Mouse (Mus musculus) embryonic facial prominence, embryonic 13.5 days (tissue): Measurements from ENCODE around the gene Ddah2. TPM values are rescaled to one million over a fixed set of nuclear protein-coding genes. Genes with fewer than 3 reads are reported as not detected.

Experiments
- ATAC-seq: fragments of 200-750 bp; cut with Nextera tagmentation; 2 replicates; pipeline ENCODE4 v1.8.0; 2017; ENCODE audit warnings: low read depth; ENCODE audit not compliant: insufficient number of reproducible peaks, insufficient read depth, low FRiP score, low TSS enrichment
- H3K27ac ChIP-seq: fragments of 300-500 bp; sonication (generic); 2 replicates; pipeline ENCODE4 v1.5.1; 2015; ENCODE audit warnings: moderate library complexity, mild to moderate bottlenecking, inconsistent platforms
- H3K27me3 ChIP-seq: fragments of 300-500 bp; sonication (generic); 2 replicates; pipeline ENCODE4 v1.6.1; 2015; ENCODE audit warnings: mild to moderate bottlenecking, inconsistent platforms
- H3K36me3 ChIP-seq: fragments of 300-500 bp; sonication (generic); 2 replicates; pipeline ENCODE4 v1.6.1; 2015; ENCODE audit warnings: mild to moderate bottlenecking, inconsistent platforms
- H3K4me1 ChIP-seq: fragments of 300-500 bp; sonication (generic); 2 replicates; pipeline ENCODE4 v1.6.1; 2015; ENCODE audit warnings: inconsistent platforms
- H3K4me2 ChIP-seq: fragments of 300-500 bp; sonication (generic); 2 replicates; pipeline ENCODE4 v1.6.1; 2015; ENCODE audit warnings: moderate library complexity, mild to moderate bottlenecking, inconsistent platforms
- H3K4me3 ChIP-seq: fragments of 300-500 bp; sonication (generic); 2 replicates; pipeline ENCODE4 v1.5.1; 2015; ENCODE audit warnings: mild to moderate bottlenecking, inconsistent platforms
- H3K9ac ChIP-seq: fragments of 300-500 bp; sonication (generic); 2 replicates; pipeline ENCODE4 v1.6.1; 2015; ENCODE audit warnings: mild to moderate bottlenecking, inconsistent platforms
- H3K9me3 ChIP-seq: fragments of 300-500 bp; sonication (generic); 2 replicates; pipeline ENCODE4 v1.6.1; 2016; ENCODE audit warnings: inconsistent platforms
- WGBS: fragments of 180-500 bp; shearing (Covaris S2); methylation state at CpG from one replicate; pipeline ENCODE4 v1.1.7; 2015; ENCODE audit warnings: mixed read lengths; 5-methylcytosine and 5-hydroxymethylcytosine counted together
- polyA plus RNA-seq: library from polyadenylated mRNA; unstranded; fragments of >200 nt; fragmentation: Nextera tagmentation; extraction: Ambion mirVana; gene quantifications from 2 replicates; pipeline ENCODE4 v1.2.1, GENCODE M21; 2015

Gene Ddah2
- polyA plus RNA-seq, 1 experiment from 2014 or later: 374 TPM

DNA sequence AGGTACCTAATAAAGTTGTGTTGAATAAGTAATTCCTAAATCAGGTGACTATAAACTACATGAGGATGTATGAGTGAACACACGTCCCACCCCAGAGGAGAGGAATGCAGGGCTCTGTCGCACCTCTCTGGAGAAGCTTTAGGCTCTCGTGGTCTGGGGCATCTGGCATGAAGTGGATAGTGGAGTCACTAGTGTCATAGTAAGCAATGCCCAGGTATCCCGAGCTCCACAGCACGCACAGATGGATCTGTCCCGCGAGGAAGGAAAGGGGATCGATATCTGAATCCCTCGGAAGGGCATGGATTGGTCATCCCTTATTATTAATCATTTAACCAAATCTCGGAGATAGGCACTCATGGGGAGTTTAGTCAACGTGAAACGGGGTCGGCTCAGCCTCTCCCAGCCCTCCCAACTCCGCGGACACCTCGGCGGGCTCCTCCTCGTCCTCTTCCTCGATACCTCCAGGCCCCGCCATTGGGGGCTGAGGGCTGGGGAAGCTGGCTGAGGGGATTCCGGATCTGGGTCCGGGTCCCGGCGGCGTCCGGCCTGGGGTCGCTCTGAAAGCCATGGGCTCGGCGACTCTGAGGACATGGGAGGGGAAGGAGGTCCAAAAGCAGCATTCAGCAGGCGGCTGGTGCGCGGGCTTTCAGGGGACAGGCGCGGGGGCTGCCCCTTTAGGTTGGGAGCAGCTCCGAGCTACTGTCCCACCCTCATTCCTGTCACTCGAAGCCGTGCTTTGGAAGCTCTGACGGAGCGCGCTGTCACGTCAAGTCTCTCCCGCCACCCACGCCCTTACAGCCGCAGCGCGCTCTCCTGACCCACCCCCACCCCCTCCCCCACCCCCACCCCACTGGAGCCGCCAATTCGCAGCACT is 12.8 kb upstream of the Ddah2 start:
- Histone ChIP-seq H3K27ac (peak overlapping the region; percentile 86), H3K9me3 (no peaks in the 10 kb centered on the region), H3K4me1 (peaks cover 44% of the 10 kb centered on the region), H3K4me3 (peak overlapping the region; percentile 55), H3K27me3 (no peaks in the 10 kb centered on the region), H3K4me2 (peak overlapping the region; percentile 95), H3K36me3 (no peaks in the 10 kb centered on the region), H3K9ac (peak overlapping the region; percentile 89)
- WGBS: 6% methylated on average over 39 of the region's 48 CpGs
- ATAC-seq: peak; percentile 69

DNA sequence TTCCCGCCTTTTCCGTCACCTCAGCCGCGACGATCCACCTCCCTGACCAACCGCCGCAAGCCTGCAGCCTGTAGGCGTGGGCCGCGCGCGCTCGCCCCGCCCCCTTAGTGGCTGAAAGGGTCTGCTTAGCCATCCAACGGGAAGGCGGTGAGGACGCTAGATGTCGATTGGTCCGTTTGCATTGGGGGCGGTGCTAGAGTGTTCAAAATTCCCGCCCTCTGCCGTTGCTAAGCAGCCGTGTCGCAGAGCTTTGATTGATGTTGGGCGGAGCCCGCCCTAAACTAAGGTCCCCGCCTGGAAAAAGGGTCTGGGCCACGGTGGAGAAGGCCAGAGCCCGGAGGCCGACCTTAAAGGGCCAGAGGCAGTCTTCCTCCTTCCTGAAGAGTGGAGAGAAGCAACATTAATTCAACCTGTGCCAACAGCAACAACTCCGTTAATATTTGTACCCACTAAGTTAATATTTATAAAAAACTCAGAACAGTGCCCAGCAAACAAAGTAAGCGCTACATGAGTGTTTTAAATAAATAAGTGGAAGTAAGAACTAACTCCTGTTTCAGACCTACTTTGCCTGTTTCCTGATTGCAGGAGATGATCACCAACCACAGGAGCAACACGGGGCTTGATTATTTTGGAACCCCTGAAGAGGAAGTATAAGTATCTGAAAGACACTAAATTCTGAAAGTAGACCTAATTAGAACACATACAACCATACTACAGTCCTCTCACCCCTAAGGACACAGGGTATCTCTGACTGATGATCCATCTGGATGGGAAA is 12.0 kb upstream of the Ddah2 start, which contains the start of gene Msh5:
TSS of gene Msh5 (minus strand) at position 65 of the 775 bp plus-strand sequence.
- peak within 1 kb of the TSS; percentile 95 for H3K4me2 ChIP-seq
- H3K4me1 ChIP-seq: peaks cover 48% of the 10 kb centered on the region
- peak within 1 kb of the TSS; percentile 55 for H3K4me3 ChIP-seq
- peak; percentile 97 for ATAC-seq
- H3K36me3 ChIP-seq: no peaks in the 10 kb centered on the region
- H3K27me3 ChIP-seq: no peaks in the 10 kb centered on the region
- H3K9ac ChIP-seq: peak within 1 kb of the TSS; percentile 89
- no peaks in the 10 kb centered on the region for H3K9me3 ChIP-seq
- 3% methylated on average over 33 of the region's 33 CpGs for WGBS
- peak within 1 kb of the TSS; percentile 99 for H3K27ac ChIP-seq

DNA sequence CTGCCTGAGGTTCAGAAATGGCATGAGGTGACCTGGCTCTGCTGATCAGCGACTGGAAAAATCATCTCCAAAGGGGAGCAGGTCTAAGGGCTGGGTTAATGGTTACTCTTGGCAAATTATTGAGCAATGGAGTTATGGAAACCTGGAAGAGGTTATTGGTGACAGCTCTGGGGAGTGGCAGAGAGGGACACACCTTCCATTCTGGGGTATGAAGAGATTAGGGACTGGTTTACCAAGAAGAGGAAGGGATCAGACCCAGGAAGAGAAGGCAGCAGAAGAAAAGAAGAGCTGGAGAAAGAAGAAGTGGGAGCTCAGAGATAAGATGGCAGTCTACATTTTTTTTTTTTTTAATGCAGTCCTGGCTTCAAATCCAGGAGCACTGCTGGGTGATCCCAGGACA is 11.1 kb upstream of the Ddah2 start:
- Histone ChIP-seq H3K4me1 (peaks cover 56% of the 10 kb centered on the region), H3K4me3 (no peak overlapping the region), H3K9ac (no peak overlapping the region), H3K27ac (peak overlapping the region; percentile 99), H3K4me2 (no peak overlapping the region), H3K27me3 (no peaks in the 10 kb centered on the region), H3K9me3 (no peaks in the 10 kb centered on the region), H3K36me3 (peaks cover 5% of the 10 kb centered on the region)
- WGBS: 62% methylated on average over 1 of the region's 1 CpGs
- no peak for ATAC-seq

DNA sequence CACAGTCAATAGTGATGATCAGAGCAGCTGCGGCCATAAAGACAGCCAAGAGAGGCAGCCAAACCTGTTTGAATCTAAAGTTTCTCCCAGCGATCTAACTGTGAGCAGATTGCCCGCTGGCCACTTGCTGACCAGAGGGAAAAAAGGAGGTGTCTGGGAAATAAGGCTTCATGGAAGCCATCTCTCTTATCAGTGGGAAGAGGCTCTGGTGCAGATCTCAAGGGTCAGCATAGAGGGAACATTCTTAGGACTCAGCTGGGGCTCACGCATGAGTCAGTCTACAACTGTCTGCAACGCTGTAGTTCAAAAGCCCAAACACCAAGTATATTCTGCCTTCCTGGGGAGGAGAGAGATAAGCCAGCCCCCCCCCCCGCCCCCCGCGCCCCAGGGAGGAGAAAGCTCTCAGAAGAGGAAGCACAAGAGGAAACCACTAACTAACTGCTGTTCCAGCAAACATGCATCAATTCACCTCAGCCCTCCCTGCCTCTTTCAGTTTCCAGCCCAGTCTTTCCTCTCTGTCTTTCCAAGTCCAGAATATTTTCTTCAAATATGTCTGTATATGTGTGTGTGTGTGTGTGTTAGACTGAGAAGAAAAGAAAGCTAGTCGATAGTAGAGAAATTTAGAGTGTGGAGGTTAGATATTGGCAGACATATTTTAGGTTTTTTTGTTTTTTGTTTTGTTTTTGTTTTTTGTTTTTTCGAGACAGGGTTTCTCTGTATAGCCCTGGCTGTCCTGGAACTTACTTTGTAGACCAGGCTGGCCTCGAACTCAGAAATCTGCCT is 10.5 kb upstream of the Ddah2 start:
- H3K36me3 ChIP-seq: peaks cover 12% of the 10 kb centered on the region
- H3K4me1 ChIP-seq: peaks cover 59% of the 10 kb centered on the region
- WGBS: 40% methylated on average over 11 of the region's 11 CpGs

DNA sequence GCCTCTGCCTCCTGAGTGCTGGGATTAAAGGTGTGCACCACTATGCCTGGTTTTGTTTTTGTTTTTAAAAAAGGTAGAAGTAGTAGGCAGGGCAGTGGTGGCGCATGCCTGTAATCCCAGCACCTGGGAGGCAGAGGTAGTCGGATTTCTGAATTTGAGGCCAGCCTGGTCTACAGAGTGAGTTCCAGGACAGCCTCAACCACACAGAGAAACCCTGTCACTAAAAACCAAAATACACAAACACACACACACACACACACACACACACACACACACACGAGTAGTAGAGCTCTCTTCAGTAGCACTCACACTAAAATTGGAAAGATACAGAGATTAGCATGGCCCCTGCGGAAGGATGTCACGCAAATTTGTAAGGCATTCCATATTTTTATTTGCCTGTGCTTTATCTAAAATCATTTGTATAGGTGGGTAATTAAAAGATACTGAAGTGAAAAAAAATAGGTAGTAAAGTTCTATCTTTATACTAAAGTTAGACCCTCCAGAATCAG is 9.8 kb upstream of the Ddah2 start:
- no peaks in the 10 kb centered on the region for H3K9me3 ChIP-seq
- peak overlapping the region; percentile 99 for H3K27ac ChIP-seq
- 70% methylated on average over 5 of the region's 5 CpGs for WGBS
- H3K36me3 ChIP-seq: peaks cover 18% of the 10 kb centered on the region
- H3K27me3 ChIP-seq: no peaks in the 10 kb centered on the region
- H3K4me1 ChIP-seq: peaks cover 59% of the 10 kb centered on the region
- H3K4me3 ChIP-seq: no peak overlapping the region
- H3K9ac ChIP-seq: peak overlapping the region; percentile 89; the same call in 1 of the 2 replicates
- no peak for ATAC-seq
- H3K4me2 ChIP-seq: peak overlapping the region; percentile 92

More for the DNA sequence above, 10.5 kb upstream of the Ddah2 start:
- H3K27ac ChIP-seq: peak overlapping the region; percentile 99
- no peaks in the 10 kb centered on the region for H3K9me3 ChIP-seq
- no peaks in the 10 kb centered on the region for H3K27me3 ChIP-seq
- no peak overlapping the region; the same call in 1 of the 2 replicates for H3K4me3 ChIP-seq
- no peak overlapping the region for H3K9ac ChIP-seq
- peak overlapping the region; percentile 22 for H3K4me2 ChIP-seq
- no peak for ATAC-seq

DNA sequence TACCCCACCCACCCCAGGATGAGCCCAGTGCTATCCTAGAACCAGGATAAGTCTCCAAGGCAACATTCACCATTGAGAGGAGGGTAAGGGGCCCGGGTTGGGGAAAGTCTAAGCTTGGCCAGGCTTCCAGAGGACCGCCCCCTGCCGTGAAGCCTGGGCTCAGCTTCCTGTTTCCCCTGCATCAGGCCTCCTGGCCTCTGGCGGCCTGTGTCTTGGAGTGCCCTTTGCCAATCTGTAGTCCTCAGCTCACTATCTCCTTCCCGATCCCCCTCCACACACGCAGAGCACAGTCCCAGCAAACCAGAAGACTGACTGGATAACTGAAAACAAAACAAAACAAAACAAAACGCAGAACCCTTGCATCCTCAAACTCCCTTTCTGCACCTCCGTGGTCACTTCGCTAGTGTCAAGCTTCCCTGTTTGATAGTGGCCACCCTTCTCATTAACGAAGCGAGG is 9.2 kb upstream of the Ddah2 start, which contains the start of gene Clic1:
TSS of gene Clic1 (plus strand) at position 406 of the 456 bp plus-strand sequence.
- no peaks in the 10 kb centered on the region for H3K27me3 ChIP-seq
- ATAC-seq: peak; percentile 32; the same call in 1 of the 2 replicates
- no peaks in the 10 kb centered on the region for H3K9me3 ChIP-seq
- peaks cover 59% of the 10 kb centered on the region for H3K4me1 ChIP-seq
- WGBS: 3% methylated on average over 11 of the region's 11 CpGs
- peak within 1 kb of the TSS; percentile 99 for H3K27ac ChIP-seq
- peak within 1 kb of the TSS; percentile 92 for H3K4me2 ChIP-seq
- H3K36me3 ChIP-seq: peaks cover 24% of the 10 kb centered on the region
- peak within 1 kb of the TSS; percentile 67 for H3K4me3 ChIP-seq
- peak within 1 kb of the TSS; percentile 89 for H3K9ac ChIP-seq

DNA sequence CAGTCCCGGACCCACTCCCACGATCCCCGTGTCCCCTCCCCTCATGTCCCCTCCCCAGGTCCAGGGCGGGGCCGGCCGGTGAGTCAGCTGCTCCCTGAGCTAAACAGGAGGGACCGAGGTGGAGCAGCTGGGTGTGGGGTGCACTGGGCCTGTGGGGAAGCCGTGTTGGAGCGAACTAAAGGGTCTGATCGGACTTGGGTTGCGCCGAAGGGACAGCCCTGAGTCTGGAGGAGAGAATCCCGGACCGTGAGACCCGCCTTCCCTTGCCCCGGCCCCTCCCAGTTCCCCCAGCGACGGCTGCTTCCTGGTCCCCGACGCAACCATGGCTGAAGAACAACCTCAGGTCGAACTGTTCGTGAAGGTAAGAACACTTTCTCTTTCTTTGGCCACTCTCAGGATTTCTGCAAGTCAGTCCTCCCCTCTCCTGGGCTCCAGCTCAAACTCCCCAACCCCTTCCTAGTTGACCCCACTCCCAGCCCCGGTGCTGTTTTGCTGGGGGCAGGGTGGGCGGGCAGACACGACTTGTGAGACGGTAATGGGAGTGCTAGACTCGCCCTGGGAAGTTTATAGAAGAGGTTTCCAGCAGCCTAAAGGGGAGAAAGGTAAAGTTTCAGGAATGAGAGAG is 8.6 kb upstream of the Ddah2 start:
- peaks cover 57% of the 10 kb centered on the region for H3K4me1 ChIP-seq
- H3K36me3 ChIP-seq: peaks cover 29% of the 10 kb centered on the region
- H3K4me2 ChIP-seq: peak overlapping the region; percentile 92
- H3K9me3 ChIP-seq: no peaks in the 10 kb centered on the region
- 0% methylated on average over 27 of the region's 27 CpGs for WGBS
- H3K27me3 ChIP-seq: no peaks in the 10 kb centered on the region
- H3K9ac ChIP-seq: peak overlapping the region; percentile 89
- H3K4me3 ChIP-seq: peak overlapping the region; percentile 67
- ATAC-seq: no peak
- H3K27ac ChIP-seq: peak overlapping the region; percentile 99

DNA sequence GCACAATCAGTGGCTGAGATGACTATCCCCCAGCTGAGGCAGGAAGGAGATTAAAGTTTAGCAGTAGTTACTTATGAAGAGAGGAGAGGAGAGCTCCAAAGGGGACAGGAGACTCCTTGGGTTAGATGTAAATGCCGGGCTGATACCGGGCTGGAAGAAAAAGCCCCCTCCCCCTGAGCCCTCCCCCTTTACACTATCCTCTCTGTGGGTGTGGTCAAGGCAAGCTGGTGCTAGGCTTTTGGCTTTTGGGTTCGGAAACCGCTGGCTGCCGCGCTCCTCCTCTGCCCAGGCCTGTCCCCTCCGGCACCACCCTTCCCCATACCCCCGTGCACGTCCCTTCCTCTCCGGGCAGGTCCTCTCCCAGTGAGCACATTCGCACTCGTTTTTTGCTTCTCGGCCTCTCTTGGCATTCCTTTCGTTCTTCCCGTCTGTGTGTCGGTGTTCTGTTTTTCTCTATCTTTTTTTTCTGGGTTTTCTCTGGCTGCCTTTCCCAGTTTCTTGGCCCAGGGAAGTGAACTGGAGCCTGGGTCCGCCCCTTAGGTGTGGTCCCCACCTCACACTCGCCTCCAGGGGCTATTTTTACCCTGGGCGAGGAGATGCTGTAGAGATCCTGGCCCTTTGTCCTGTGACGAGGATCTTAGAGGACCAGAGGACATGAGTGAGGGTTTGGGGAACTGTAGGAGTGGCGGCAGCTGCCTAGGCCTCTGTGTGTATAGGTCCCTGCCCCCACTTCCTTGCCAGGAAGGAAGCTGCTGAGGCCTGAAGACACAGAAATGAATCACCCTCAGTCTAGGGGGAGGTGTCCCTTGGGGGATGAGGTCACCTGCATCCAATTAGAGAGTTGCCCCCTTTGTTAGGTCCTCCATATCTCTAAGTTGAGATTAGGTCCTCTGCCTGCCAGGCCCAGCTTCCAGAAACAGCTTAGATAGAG is 7.4 kb upstream of the Ddah2 start:
- peak overlapping the region; percentile 99 for H3K27ac ChIP-seq
- H3K36me3 ChIP-seq: peaks cover 41% of the 10 kb centered on the region
- H3K9me3 ChIP-seq: no peaks in the 10 kb centered on the region
- 2% methylated on average over 21 of the region's 21 CpGs for WGBS
- peak overlapping the region; percentile 67 for H3K4me3 ChIP-seq
- no peaks in the 10 kb centered on the region for H3K27me3 ChIP-seq
- H3K4me1 ChIP-seq: peaks cover 47% of the 10 kb centered on the region
- H3K9ac ChIP-seq: peak overlapping the region; percentile 89
- ATAC-seq: 0 out of 2 replicates have a peak, but pooled peaks have one; percentile 9
- H3K4me2 ChIP-seq: peak overlapping the region; percentile 92

DNA sequence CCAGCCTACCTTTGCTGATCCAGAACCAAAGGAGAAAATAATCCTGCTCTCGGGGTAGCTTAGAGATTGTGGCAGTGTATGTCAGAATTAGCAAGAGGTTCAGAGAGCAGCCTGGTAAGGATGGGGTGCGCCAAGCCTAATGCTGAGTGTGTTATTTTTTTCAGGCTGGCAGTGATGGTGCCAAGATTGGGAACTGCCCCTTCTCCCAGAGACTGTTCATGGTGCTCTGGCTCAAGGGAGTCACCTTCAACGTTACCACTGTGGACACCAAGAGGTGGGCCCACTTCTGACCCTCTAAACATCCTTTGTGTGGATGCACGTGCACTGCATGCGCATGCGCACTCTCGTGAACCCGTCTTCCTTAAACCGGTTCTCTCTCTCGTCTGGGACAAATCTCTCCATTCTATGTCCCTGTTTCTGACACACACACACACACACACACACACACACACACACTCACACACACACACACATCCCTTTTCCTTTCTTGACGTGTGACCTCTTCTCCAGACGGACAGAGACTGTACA is 6.5 kb upstream of the Ddah2 start:
- peaks cover 48% of the 10 kb centered on the region for H3K36me3 ChIP-seq
- H3K27ac ChIP-seq: peak overlapping the region; percentile 99
- no peak for ATAC-seq
- H3K4me1 ChIP-seq: peaks cover 41% of the 10 kb centered on the region
- peak overlapping the region; percentile 92 for H3K4me2 ChIP-seq
- peak overlapping the region; percentile 67 for H3K4me3 ChIP-seq
- H3K27me3 ChIP-seq: no peaks in the 10 kb centered on the region
- H3K9me3 ChIP-seq: no peaks in the 10 kb centered on the region
- H3K9ac ChIP-seq: peak overlapping the region; percentile 89
- 78% methylated on average over 12 of the region's 12 CpGs for WGBS
